Mouse (Mus musculus): Measurements from ENCODE around the gene Socs7.
"Not testable (repeated sequence)": the region's sequence is repeated elsewhere in the genome, so short reads cannot be mapped to it uniquely, and the experiment has no call there.

Gene Socs7

DNA sequence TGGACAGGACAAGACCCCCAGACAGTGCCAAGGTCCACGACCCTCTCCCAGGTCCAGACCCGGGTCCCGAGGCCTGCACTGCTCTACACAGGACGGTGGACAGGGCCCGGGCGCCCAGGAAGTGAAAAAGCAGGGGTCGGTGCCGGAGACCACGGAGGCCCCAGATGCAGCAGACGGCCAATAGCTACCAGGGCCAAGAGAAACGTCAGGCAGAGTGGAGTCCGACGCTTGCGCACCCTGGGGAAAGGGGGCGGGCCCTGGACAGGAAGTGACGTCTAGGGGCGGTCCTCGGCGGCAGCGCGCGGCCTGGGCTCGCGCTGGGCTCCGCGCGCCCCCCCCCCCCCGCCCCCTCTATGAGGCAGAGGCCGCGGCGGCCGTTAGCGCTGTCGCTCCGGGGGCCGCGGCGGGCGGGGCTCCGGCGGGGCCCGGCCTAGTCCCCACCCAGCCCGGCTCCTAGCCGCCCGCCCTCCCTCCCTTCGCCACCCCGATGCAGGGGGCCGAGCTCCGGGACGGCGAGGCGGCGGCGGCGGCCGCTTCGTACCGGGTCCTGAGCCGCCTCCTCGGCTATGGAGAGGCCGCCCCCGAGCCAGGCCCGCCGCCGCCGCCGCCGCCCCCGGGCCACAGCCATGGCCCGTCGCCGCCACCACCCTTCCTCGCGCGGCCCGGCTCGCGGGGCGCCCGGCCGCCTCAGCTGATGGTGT is at the start of gene Socs7:
Socs7 (plus strand) TSS at position 604 of the 701 bp plus-strand sequence.
- in situ Hi-C loops (cut with MboI): no loop called here

DNA sequence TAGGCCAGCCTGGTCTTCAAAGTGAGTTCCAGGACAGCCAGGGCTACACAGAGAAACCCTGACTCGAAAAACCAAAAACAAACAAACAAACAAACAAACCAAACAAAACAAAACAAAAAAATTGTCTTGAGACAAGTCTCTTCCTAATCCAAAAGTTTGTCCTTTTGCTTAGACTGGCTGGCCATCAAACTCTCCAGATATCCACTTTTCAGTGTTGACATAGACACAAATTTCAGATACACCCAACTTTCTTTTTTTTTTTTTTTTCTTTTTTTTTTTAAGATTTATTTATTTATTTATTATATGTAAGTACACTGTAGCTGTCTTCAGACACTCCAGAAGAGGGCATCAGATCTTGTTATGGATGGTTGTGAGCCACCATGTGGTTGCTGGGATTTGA is 49.5 kb upstream of the Socs7 start:
- in situ Hi-C loops (cut with MboI): not testable (repeated sequence)

DNA sequence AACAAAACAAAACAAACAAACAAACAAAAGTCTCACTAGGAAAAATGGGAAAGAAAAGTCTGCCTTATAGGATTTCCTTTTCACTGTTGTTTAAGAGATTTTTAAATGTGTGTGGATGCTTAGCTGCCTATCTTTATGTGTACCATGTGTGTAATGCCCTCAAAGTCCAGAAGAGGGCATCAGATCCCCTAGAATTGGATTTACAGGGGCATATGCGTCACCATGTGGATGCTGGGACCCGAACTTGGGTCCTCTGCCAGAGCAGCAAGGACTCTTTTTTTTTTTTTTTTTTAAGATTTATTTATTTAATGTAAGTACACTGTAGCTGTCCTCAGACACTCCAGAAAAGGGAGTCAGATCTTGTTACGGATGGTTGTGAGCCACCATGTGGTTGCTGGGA is 48.2 kb upstream of the Socs7 start:
- in situ Hi-C loops (cut with MboI): no loop called here

DNA sequence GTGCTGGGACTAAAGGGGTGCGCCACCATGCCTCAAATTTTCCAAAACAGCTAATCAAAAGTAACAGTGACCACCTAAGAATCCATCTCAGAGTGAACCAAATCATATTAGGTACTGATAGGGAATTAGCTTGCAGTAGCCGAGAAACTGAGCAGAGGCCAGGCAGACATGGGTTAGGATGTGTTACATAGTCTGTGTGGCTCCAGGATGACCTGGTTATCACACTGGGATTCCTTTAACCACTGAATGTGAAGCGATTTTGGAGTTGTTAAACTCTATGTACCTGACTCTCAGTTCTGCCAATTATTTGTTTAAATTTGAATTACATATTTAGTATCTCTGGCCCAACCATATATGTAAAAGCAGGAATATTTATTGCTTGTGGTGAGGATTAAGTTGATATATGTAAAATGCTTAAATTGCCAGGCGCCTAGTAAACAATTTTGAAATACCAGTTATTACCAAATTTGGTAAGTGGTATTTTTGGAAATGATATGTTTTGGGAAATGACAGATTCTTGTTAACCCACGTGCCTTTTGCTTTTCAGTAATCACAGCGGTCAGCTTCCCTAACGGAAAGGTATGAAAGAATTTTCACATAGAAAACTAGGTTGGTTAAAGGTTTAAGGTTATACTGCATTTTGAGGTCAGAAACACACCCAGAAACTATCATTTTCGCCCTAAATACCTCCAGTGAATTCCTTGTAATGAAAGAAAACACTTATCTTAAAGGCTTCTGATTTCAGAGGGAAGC is 47.4 kb upstream of the Socs7 start:
- in situ Hi-C loops (cut with MboI): no loop called here

DNA sequence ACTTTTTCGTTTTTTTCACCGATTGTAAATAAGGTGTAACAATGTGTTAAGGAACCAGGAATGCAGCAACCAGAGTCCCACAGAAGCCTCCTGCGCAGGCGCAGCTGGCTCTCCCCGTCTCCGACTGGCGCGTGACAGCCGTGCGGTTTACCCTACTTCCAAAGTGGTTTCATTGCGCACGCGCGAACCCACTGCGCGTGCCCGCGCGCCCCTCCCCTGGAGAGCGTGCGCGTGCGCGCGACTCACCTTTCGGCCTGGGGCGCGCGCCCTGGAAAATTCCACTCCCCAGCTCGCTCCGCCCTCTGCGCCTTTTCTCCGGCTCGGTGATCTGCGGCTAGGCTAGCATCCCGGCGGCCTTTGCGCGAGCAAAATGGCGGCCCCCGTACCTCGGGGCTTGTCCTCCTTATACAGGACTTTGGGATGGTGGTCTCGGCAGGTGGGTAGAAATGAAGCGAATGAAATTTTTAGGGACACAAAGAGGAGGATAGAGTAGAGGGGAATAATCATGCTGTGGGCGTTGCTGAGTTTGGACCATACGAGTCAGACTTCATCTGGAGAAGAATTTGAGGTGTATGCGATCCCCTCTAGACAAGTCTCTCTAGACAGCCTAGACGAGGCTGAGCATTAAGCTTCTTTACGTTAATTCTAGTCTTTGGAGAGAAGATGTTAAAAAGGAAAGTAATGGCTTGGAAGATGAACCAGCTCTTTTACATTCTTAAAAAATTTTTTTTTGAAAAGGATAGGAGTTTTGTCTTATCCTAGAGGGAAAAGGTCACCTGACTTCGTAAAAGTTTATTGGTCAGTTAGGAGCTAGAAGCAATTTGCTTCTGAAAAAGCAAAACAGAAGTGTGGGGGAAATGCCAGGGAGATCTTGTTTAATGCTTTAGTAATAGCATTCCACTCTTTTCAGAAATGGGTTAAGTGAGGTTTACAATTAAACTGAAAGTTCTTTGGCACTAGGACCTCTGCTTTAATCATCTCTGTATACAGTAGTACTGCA is 46.5 kb upstream of the Socs7 start, which contains the start of gene Mrpl45:
Mrpl45 (plus strand) TSS at position 213 of the 1,000 bp plus-strand sequence.
- in situ Hi-C loops (cut with MboI): no loop called here

DNA sequence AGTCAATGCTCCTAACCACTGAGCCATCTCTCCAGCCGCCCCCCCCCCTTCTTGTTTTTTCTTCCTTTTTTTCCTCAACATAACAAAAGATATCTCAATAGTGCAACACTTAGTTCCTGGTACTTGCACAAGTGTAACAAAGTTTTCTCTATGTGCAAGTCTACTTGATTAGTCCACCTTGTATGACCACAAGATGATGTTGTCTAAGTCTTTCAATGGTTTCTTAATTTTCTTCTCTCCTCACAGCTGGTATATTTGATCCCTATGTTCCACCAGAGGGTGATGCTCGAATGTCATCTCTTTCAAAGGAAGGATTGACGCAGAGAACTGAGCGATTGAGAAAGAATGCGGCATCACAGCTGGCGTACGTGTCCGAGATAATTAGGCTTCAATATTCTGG is 41.2 kb upstream of the Socs7 start:
- in situ Hi-C loops (cut with MboI): no loop called here

DNA sequence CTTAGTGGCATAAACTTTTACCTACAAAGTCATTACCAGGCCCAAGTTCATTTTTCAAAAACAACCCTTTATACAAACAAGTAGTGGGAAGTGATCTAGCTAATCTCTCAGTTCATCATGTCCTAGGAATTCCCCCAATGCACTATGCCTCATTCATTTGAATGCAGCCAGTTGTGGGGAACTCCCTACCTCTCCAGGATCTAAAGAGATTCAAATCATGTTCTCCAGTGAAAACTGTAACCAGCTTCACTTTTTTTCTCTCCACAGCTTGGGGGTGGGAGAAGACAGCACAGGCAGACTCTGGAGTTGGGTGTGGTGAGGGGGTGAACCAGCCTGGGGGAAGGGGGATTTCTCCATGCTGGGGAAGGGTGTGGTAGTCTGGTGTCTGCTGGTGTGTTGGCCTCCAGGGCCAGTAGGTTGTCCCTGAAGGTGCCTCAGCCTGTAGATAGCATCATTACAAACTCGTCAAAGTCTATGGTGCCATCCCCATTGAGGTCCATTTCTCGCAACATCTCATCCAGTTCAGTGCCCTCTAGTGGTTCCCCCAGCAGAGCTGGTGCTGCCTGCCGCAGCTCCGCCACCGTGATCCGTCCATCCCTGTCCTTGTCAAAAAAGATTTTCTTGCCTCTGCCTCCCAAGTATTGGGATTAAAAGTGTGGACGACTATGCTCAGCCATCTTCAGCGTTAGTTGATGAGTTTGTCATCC is 40.3 kb upstream of the Socs7 start:
- in situ Hi-C loops (cut with MboI): not testable (repeated sequence)

DNA sequence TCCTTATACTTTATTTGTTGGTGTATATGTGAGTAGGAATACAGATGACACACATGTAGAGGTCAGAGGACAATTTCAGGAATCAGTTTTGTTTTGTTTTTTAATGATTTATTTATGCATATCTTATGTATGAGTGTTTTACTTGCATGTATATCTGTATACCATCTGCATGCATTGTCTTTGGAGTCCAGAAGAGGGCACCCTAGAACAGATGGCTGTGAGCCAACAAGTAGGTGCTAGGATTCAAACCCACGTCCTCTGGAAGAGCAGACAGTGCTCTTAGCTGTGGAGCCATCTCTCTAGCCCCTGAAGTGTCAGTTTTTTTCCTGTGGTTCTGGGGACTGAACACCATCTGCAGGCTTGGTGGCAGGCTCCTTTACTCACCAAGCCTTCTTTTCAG is 37.1 kb upstream of the Socs7 start:
- in situ Hi-C loops (cut with MboI): no loop called here

DNA sequence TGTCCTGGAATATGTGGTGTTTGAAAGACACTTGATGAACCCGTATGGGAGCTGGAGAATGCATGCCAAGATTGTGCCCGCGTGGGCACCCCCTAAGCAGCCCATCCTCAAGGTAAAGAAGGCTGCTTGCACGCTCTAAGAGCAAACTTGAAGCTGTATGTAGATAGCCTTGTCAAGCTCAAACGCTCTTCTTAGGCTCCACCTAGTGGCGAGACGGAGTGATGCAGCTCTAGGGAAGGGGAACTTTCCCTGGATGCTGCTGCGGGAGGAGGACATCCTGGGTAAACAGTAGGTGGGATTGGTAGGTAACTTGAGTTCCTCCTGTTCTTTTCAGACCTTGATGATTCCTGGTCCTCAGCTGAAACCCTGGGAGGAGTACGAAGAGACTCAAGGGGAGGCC is 34.2 kb upstream of the Socs7 start:
- in situ Hi-C loops (cut with MboI): no loop called here

DNA sequence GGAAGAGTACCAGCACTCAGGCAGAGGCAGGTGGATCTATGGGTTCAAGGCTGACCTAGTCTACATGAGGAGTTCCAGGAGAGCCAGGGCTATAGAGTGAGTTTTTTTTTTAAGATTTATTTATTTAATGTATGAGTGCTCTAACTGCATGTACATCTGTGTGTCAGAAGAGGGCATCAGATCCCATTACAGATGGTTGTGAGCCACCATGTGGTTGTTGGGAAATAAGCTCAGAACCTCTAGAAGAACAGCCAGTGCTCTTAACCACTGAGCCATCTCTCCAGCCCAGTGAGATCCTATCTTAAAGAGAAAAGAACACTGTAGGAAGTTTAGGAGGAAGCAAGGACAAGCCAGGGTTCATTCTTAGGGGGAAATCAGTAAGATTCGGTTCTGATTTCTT is 32.0 kb upstream of the Socs7 start:
- in situ Hi-C loops (cut with MboI): no loop called here

DNA sequence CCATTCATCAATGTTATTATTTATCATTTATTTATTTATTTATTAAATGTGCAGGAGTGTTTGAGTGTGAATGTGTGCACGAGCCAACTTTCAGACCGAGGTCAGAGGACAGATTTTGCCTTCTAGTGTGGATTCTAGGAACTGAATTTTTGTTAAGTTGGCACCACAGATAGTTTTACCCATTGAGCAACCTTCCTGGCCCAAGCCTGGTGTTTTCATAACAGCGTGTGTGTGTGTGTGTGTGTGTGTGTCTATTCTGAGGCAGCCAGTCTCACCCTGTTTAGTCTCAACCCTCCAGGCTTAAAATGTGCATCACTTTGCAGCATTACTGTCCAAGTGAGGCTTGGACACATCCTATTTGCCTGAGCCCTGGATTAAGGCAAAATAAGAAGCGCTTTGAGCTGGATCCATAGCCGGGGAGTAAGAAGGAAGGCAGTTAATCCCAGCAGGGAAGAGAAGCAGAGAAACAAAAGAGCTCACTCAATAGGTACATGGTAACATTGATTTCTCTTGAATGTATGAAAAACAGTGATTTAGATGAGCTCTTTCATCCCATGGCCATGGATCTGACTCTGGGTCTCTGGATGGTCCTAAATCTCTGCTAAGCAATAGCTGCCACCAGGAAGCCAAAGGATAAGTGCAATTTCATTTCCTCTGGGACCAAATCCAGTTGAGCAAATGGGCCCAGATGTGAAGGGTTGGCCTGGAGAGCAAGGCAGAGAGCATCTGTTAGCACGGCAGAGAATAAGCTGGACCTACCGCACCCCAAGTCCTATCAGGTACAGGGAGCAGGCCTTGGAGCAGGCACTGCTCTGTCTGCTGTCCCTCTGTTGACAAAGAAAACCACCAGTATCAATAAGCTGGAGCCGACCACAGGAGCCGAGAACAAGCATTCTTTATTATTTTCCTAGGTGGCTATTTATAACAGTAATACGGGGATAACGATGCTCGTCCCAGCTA is 30.8 kb upstream of the Socs7 start:
- in situ Hi-C loops (cut with MboI): no loop called here

DNA sequence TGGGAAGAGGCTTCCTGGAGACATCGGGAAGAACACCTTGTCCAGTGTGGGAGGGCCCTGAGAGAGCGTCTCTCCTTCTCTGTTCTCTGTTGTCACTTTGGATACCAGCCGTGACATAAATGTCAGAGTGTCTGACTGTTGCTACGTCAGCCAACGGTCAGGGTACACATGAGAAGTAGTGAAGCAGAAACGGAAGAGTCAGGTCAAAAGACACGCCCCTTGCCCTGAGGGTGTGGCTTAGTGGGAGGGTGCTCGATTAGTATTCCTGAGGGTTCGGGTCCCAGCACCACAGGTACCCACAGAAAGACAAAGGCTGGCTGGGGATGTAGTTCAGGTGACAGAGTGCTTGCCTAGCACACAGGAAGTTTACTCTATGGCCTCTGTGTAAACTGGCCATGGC is 29.3 kb upstream of the Socs7 start:
- in situ Hi-C loops (cut with MboI): no loop called here

DNA sequence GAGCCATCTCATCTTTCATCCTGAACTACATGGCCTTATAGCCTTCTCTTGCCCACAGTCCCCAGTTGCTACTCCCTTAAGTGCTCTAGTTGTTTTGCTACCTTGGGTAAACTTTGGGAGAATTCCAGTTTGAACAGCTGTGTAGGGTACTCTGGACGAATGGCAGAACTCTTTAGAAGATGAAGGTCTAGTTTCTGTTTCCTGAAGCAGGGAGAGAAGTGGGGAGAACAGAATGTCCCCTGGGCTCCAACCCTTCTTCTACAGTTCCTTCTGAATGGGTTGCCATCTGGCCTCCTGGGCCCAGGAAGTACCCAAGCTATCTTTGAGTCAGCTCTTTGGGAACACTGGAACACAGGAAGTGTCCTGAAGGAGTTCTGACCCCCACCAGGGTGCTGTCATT is 28.5 kb upstream of the Socs7 start:
- in situ Hi-C loops (cut with MboI): no loop called here

DNA sequence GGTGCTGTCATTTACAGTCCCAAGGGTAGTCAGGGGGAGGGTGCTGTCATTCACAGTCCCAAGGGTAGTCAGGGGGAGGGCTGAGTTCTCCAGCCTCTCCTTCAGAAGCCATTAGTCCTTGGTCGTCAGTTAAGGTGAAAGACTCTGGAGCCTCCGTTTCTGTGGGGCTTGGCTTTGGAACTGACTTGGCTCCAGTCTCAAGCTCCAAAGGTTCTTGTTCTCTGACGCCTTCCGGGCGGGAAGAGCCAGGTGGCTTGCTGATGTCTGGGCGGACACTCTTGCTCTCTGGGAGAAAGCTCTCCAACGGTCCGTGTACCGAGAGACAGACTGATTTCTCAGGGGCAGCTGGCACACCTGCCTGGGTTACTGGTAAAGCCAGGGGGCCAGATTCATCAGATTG is 28.0 kb upstream of the Socs7 start:
- in situ Hi-C loops (cut with MboI): no loop called here

DNA sequence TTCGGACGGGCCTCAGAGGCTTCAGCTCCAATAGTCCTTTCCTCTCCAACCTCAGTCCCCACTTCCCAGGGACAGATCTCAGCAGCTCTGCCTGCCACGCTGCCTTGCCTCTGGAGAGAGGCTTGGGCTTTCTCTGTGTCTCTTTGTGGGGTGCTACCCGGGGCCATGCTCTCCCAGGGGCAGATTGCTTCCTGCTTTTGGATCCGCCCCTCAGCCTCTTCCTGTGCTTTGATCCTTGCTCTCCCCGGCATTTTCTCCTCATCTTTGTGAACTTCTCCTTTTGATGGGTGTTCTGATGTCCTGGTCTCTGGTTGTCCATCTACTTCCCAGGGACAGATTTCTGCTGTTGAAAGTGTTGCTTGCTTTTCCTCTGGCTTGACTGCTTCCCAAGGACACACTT is 26.1 kb upstream of the Socs7 start:
- in situ Hi-C loops (cut with MboI): no loop called here

DNA sequence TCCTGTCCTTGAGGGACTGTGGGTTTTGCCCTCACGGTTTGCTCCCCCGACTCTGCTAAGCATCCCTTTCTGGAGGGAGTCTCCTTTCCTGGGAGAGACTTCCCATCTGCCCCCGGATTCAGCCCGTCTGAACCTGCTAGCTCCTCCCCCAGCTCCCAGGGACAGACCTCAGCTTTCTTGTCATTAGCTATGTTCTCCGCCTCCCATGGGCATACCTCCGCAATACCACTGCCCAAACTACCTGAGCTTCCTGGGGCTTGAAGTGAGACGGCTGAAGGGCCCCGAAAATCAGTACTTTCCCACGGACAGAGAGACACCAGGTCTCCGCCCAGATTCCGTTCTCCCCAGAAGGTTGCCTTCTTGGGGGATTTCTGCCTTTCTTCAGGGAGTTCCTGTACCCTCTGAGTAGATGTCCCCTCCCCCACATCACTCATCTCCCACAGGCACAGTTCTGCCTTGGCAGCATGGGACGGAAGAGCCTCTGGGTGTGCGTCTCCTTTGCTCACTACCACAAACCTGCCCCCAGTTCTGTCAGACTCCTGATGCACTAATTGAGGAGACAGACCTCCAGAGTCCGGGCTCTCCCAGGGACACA is 25.5 kb upstream of the Socs7 start:
- in situ Hi-C loops (cut with MboI): no loop called here

DNA sequence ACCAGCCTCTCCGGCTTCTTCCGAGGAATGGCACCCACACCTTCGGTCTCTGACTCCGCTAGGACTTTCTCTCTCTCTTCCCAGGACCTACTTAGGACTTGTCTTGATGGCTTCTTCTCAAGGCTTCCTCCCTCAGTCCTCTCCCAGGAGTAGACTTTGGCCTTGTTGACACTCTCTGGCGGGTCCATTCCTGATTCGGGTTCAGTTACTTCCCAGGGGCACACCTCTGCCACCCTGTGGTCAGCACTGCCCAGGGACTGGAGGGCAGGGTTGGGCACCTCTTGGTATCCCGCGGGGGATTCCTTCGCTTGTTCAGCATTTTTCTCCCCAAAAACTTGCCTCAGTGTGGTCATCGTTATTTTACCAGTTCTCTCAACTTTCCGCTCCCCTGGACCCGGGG is 25.0 kb upstream of the Socs7 start:
- in situ Hi-C loops (cut with MboI): no loop called here

DNA sequence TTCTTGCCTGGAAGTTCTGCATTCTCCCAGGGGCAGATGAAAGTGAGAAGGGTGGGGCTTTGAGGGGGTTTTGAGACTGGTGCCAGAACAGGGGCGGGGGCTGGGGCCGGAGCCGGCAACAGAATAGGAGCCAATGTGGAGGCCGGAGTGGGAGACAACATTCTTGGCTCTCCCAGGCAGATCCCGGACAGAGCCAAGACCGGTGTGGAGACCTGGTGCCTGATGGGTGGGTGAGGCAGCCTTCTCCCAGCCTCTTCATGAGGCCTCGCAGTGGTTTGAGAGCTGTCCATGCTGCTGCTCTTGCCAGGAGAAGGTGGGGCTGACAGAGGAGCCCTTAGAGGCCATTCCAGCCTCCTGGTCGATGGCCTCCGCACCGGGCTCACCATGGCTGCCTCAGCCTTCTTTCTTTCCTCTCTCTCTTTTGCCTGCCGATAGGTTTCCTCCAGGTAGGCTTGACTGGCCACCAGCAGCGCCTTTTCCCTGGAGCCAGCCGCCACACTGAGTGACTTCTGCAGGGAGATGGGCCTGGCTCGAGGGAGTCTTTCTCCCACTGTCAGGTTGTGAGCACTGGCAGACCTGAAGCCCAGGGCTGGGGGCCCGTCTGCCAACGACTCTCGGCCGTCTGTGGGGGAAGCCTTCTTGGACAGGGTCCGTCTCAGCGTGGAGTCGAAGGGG is 23.9 kb upstream of the Socs7 start:
- in situ Hi-C loops (cut with MboI): no loop called here

DNA sequence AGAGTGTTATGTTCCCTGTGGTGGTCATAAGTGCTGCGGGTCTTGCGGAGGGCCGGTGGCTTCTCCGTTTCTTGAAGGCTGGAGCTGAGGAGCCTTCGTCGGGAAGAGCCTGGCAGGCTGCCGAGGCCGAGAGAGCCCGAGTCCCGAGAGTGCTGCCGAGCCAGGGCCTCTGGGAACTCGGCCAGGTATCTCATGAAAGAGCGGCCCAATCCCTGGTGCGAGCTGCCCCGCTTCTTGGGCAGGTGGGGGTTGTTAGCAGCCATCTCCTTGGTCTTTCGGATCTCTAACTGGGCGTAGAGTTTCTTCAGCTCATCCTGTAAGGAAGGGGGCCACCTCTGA is 23.4 kb upstream of the Socs7 start:
- in situ Hi-C loops (cut with MboI): no loop called here

DNA sequence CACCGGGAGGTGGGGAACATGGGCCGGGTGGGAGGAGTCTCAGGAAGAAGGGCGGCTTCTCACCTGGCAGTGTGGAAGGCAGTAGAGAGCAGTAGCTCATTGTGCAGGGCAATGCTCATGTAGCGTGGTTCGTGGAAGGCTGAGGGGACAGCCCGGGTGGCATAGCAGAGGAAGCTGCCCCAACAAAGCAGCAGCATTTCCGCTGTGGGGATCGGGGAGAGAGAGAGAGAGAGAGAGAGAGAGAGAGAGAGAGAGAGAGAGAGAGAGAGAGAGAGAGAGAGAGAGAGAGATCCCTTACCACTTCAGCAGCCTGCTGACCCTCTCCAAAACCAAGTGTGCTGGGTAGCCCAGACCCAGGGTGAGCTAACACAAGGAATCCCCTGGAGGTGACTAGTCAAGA is 19.2 kb upstream of the Socs7 start:
- in situ Hi-C loops (cut with MboI): no loop called here
